Mouse (Mus musculus): ENCODE measurements at regions not wholly inside any gene's neighbourhood (a gene's known extent, or its start where the extent isn't known, plus 50 kb on each side); places are given as distances from the start of the nearest gene placed in this dataset.

GRCm38 (mm10) chr2:30711476-30711852, 92.0 kb downstream of the 1700001O22Rik start:
- TF ChIP-seq CTCF (IDR thresholded peaks at IDR 0.05), result no peak
- no peaks in the 10 kb centered on the region for H3K27me3 ChIP-seq
- POLR2A ChIA-PET, result interaction anchor here (1.2 to 5.0 kb wide), 5 partner anchors 8 to 238 kb away, joined by 3 to 51 read pairs (median 6); partner anchors contain the start of gene Ier5l
- in situ Hi-C loops (cut with MboI; ENCODE audit: low pct_unique_long_range_greater_than_20kb), result loop anchor here (10.0 kb wide), 1 partner anchor 223 kb away; no protein-coding TSS in a partner anchor
- no peak for DNase-seq (ENCODE audit: low read depth, low spot score)
- peak; percentile 5 for ATAC-seq
- CTCF ChIA-PET, result interaction anchor here (1.0 kb wide), 1 partner anchor 242 kb away, joined by 4 read pairs; no protein-coding TSS in a partner anchor

- no peaks in the 10 kb centered on the region for H3K27me3 ChIP-seq
- no peak for ATAC-seq
- in situ Hi-C loops (cut with MboI; ENCODE audit: low pct_unique_long_range_greater_than_20kb), result loop anchor here (10.0 kb wide), 1 partner anchor 224 kb away; no protein-coding TSS in a partner anchor
- no peak for TF ChIP-seq CTCF (IDR thresholded peaks at IDR 0.05)
- POLR2A ChIA-PET, result interaction anchor here (0.6 to 5.0 kb wide), 7 partner anchors 9 to 237 kb away, joined by 3 to 51 read pairs (median 5); partner anchors contain the start of gene Ier5l
- CTCF ChIA-PET, result interaction anchor here (1.0 to 1.4 kb wide), 2 partner anchors 241 to 270 kb away, joined by 3 to 4 read pairs; no protein-coding TSS in a partner anchor
- DNase-seq (ENCODE audit: low read depth, low spot score), result no peak
Measured at GRCm38 (mm10) chr2:30710895-30711294, 92.6 kb downstream of the 1700001O22Rik start.

- ChIA-PET POLR2A (interaction anchor here (0.6 to 5.0 kb wide), 12 partner anchors 10 to 267 kb away, joined by 3 to 51 read pairs (median 8); partner anchors contain the start of genes Cstad and Ier5l), CTCF (interaction anchor here (0.8 to 2.9 kb wide), 6 partner anchors 7 to 268 kb away, joined by 3 to 15 read pairs (median 3); no protein-coding TSS in a partner anchor)
- no peak for TF ChIP-seq CTCF (IDR thresholded peaks at IDR 0.05)
- ATAC-seq (peak; percentile 9), DNase-seq (ENCODE audit: low read depth, low spot score) (no peak)
- H3K27me3 ChIP-seq, result no peaks in the 10 kb centered on the region
- in situ Hi-C loops (cut with MboI; ENCODE audit: low pct_unique_long_range_greater_than_20kb), result no loop called here
Measured at GRCm38 (mm10) chr2:30709386-30709884, 94.0 kb downstream of the 1700001O22Rik start.

- in situ Hi-C loops (cut with MboI; ENCODE audit: low pct_unique_long_range_greater_than_20kb), result no loop called here
- DNase-seq (ENCODE audit: low read depth, low spot score) (no peak), ATAC-seq (no peak)
- POLR2A ChIA-PET, result interaction anchor here (0.6 to 5.0 kb wide), 14 partner anchors 11 to 267 kb away, joined by 3 to 51 read pairs (median 7); partner anchors contain the start of genes Cstad and Ier5l
- no peak for TF ChIP-seq CTCF (IDR thresholded peaks at IDR 0.05)
- CTCF ChIA-PET, result interaction anchor here (0.8 to 2.9 kb wide), 7 partner anchors 8 to 242 kb away, joined by 3 to 15 read pairs (median 3); no protein-coding TSS in a partner anchor
- H3K27me3 ChIP-seq, result no peaks in the 10 kb centered on the region
Measured at GRCm38 (mm10) chr2:30708762-30709385, 94.6 kb downstream of the 1700001O22Rik start.

- in situ Hi-C loops (cut with MboI; ENCODE audit: low pct_unique_long_range_greater_than_20kb), result no loop called here
- no peak for TF ChIP-seq CTCF (IDR thresholded peaks at IDR 0.05)
- no peaks in the 10 kb centered on the region for H3K27me3 ChIP-seq
- DNase-seq (ENCODE audit: low read depth, low spot score) (no peak), ATAC-seq (peak; percentile 67)
- ChIA-PET POLR2A (interaction anchor here (0.6 to 5.0 kb wide), 24 partner anchors 8 to 266 kb away, joined by 3 to 51 read pairs (median 6); partner anchors contain the start of genes Cstad and Ier5l), CTCF (interaction anchor here (0.9 to 2.9 kb wide), 7 partner anchors 9 to 238 kb away, joined by 3 to 15 read pairs (median 4); no protein-coding TSS in a partner anchor)
Measured at GRCm38 (mm10) chr2:30708001-30708683, 95.3 kb downstream of the 1700001O22Rik start.

- DNase-seq (ENCODE audit: low read depth, low spot score), result no peak
- POLR2A ChIA-PET, result interaction anchor here (0.6 to 5.0 kb wide), 28 partner anchors 8 to 263 kb away, joined by 3 to 51 read pairs (median 5); partner anchors contain the start of genes Cstad and Ier5l
- CTCF ChIA-PET, result interaction anchor here (0.9 to 2.9 kb wide), 10 partner anchors 10 to 272 kb away, joined by 3 to 15 read pairs (median 4); no protein-coding TSS in a partner anchor
- in situ Hi-C loops (cut with MboI; ENCODE audit: low pct_unique_long_range_greater_than_20kb), result no loop called here
- no peak for TF ChIP-seq CTCF (IDR thresholded peaks at IDR 0.05)
- no peaks in the 10 kb centered on the region for H3K27me3 ChIP-seq
- ATAC-seq, result peak; percentile 9
Measured at GRCm38 (mm10) chr2:30707099-30708000, 96.1 kb downstream of the 1700001O22Rik start.

- in situ Hi-C loops (cut with MboI; ENCODE audit: low pct_unique_long_range_greater_than_20kb), result no loop called here
- CTCF ChIA-PET, result no interaction called here
Measured at GRCm38 (mm10) chr2:30706036-30706435, 97.4 kb downstream of the 1700001O22Rik start.

GRCm38 (mm10) chr2:30703308-30703707, 100.2 kb downstream of the 1700001O22Rik start:
- no peaks in the 10 kb centered on the region for H3K27me3 ChIP-seq
- ATAC-seq (no peak), DNase-seq (ENCODE audit: low read depth, low spot score) (no peak)
- CTCF ChIA-PET, result no interaction called here
- POLR2A ChIA-PET, result no interaction called here
- in situ Hi-C loops (cut with MboI; ENCODE audit: low pct_unique_long_range_greater_than_20kb), result no loop called here
- no peak for TF ChIP-seq CTCF (IDR thresholded peaks at IDR 0.05)

More at GRCm38 (mm10) chr2:30706036-30706435, 97.4 kb downstream of the 1700001O22Rik start:
- DNase-seq (ENCODE audit: low read depth, low spot score) (no peak), ATAC-seq (no peak)
- no peaks in the 10 kb centered on the region for H3K27me3 ChIP-seq
- POLR2A ChIA-PET, result interaction anchor here (0.5 kb wide), 1 partner anchor 15 kb away, joined by 3 read pairs; no protein-coding TSS in a partner anchor
- TF ChIP-seq CTCF (IDR thresholded peaks at IDR 0.05), result no peak

- POLR2A ChIA-PET, result no interaction called here
- CTCF ChIA-PET, result no interaction called here
- TF ChIP-seq CTCF (IDR thresholded peaks at IDR 0.05), result no peak
- no peaks in the 10 kb centered on the region for H3K27me3 ChIP-seq
- DNase-seq (ENCODE audit: low read depth, low spot score) (no peak), ATAC-seq (no peak)
- in situ Hi-C loops (cut with MboI; ENCODE audit: low pct_unique_long_range_greater_than_20kb), result no loop called here
Measured at GRCm38 (mm10) chr2:30702711-30703110, 100.8 kb downstream of the 1700001O22Rik start.

Data from Patski (cell line).